Mouse (Mus musculus) CD4-positive helper T cell, adult 2 months (primary cell): ENCODE data around the gene Scrn3.
A peak's percentile ranks its signal among the peaks of the same experiment; 100 is the strongest.

Source experiments
- DNase-seq: peaks from one replicate; pipeline ENCODE4 v3.0.0-alpha.2; 2012; ENCODE audit warnings: low read depth, missing footprints, low spot score

Scrn3 gene

DNA sequence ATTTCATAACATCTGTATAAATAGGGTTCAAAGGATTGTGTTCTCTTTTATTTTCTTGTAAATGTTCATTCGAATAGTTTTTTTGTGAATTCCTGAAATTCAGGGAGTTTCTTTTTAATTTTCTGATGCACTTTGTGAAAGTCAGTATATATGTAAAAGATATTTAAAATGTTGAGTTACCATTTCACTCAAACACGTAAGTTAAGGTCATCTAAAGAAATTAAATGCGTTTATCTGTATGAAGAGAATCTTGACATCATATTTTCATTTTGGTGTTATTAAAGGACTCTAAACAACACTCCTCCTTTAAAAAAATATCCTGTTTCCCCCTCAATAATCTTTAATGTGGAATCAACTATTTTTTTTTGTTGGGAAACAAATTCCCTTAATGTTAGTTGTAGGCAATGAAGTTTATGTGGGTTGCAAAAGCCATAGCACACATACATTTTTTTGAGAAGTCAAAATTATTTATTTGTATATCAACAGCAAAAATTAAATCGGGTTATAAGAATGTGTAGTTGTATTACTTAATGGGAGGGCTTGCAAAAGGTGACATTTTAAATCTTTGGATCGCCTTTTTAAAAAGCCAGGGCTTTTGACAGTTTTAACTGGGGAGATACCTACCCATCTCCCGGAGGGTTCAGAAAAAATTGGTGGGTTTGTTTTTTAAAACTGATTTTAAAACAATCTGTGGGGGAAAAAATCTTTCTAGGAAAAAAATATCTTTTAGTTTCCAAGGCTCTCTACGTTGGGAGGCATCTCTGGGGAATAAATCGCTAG lies 37.0 kb upstream of the Scrn3 start:
- DNase-seq: peak; percentile 11

DNA sequence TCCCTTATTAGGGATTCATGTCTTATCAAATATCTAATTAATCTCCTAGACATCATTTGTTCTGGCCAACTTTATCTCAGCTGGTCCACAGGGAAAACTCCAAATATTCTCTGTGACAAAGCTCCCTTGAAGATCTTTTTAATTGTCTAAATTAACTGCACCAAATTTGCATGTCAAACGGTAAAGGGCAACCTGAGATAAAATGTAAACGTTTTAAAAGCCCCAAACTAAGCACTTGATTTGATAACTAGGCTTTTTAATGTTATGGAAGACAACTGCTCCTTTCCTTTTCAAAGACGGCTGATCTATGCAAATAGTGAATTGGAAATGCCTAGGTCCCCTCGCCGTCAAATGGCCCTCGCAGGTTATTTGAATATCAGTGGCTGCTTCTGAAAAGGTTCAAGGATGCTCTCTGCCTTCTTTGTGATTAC lies 36.2 kb upstream of the Scrn3 start:
- no peak for DNase-seq

DNA sequence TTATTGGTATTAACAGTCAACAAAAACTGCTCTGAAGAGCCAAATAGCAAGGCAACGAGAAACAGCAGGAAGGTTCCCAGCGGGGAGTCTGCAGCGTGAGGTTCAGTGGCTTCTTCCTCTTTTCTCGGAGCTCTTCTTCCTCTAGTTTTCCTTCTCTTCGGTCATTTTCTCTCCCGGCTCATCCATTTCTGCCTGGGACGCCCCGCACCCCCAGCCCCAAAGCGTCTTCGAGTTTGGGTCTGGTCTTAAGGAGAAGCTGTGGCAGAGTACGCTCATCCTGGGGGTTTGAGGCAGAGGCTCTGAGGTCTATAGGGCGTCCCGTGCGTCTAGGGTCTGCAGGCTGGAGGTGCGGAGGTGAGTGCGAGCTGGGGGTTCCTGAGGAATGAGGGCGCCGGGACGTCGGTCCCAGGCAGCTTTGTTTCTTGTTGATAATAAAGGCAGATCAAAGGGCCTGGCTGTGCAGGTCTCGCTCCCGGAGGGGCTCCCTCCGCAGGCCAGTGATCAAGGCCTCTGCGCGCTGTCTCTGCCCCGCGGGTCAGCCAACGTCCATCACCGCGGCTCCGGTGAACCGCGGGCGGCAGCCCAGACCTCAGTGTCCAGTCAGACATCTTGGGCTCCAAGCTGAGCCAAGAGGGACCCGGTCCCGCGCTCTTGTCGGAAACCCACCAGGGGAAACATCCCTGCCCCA lies 35.2 kb upstream of the Scrn3 start:
- DNase-seq: peak; percentile 15

DNA sequence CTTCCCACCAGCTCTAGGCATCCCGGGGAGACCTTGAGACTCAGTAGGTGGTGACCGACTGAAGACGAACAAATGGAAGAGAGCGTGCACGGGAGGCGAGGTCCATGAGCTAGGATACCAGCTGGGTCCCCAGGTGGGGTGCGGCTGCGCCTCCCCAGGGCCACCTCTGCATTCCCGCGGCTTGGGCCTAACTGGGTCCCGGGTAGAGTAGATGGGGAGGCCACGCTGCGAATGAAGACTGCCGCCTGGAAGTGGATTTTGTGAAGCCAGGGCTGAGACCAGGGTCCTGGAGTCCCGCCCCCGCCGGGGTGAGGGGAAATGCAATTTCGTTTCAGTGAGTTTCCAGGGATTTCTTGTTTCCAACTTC lies 34.7 kb upstream of the Scrn3 start:
- DNase-seq: peak; percentile 18

DNA sequence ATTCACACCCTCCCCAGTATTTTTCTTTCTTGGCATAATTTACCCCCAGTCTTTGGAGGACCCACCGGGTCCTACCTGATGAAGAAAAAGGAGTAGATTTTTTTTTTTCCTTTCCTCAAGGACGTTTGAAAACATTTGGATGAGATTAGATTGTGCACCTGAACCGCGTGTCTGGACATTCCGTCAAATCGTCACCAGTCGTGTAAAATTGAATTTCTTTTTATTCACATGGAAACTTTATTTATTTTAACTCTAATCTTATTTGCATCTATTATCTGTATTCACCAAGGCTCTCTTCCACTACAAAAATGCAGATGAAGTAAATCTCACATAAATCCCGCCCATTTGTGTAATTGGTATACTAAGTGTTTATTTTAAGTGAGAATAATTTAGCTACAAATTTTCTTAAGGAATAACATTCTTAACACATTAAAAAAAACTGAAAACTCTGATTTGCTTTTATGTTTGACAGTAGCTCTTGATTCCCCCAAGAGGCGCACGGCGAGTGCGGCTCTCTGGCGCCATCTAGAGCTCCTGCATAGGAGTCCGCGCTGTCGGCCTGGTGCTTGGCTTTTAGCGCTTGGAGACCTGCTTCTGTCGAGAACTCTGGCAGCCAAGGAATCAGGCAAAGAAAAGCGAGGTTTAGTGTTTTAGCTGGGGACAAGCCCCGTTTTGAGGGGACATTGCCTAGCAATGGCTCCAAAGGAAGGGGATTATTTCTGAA lies 34.1 kb upstream of the Scrn3 start:
- DNase-seq: peak; percentile 87

DNA sequence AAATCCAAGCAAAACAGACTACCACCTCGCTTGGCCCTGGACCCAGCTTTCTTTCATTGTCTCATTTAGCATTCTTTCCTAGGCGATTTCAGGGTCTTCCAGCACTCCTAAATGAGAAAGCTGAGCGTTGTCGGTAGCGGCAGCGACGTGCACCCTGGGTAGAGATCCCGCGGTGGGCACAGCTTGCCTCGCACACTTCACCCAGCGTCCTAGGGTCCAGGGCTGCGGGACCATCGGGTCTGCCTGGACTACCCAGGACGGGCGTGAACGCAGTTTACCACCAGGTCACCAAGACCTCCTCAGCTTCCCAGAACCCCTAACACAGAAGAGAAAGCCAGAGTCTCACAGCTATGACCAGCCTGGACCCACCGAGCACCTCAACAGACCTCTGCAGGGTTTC lies 33.5 kb upstream of the Scrn3 start:
- DNase-seq: no peak

DNA sequence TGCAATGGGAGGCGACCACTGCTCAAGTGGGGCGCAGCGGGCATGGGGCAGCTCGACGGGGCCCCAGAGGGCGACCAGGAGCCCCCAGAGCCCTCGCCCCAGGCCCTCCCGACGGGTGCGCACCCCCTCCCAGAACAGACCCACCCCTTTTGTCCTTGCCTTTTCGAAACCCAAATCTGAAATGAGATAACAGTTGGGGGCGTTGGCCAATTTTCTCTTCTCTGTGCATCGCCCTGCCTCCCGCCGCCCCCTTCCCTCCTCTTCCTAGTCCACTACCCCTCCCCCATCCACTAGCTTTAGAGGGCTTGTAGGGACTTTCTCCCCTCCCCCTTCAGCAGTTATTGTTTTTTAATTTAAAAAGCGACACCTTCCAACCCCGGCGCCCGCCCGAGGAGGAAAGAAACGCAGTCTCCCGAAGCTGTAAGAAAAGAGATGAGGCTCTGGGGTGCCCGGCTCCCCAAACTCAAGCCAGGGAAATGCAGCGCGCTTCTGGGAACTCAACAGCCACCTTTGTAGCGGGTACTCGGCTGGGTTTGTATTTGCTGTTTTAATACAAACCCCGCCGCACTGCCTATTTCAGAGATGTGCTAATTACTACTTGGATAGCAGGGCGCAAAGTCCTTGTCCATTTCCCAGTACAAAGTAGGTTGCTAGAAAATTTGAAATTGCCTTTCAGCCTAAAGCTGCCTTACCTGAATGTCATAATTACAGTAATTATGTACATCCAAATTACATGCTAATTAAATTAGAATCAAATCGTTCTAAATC lies 32.9 kb upstream of the Scrn3 start:
- DNase-seq: peak; percentile 10

DNA sequence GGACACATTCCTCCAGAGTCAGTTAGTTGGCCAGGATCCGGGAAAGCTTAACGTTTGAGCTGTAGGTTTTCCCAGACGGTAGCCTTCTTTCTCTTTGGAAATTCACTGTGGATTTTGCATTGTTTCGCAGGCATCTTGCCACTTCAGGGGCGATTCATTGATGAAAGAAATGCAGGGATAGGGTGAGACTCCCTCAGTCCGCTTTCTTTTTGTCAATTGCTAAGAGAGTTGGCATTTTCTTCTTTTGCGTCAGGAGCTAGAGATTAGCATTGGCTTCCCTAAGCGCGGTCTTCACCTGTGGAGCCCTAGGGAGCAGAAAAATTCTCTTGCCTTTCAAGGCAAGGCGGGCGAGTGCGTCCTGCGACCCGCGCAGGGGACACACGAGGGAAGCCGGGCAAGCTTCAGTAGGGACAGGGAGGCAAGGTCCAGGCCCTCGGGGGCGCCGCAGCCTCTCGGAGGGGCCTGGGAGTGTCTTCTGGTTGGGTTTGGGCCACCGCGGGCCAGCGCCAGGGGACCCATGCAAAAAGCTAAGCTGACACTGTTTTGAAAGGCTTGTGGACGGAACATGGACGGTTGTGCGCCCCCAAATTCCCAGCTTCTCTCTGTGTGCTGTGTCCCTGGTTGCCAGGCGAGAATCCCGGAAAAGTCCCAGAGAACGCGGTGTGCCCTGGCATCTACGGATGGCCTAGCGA lies 31.9 kb upstream of the Scrn3 start:
- DNase-seq: peak; percentile 16

DNA sequence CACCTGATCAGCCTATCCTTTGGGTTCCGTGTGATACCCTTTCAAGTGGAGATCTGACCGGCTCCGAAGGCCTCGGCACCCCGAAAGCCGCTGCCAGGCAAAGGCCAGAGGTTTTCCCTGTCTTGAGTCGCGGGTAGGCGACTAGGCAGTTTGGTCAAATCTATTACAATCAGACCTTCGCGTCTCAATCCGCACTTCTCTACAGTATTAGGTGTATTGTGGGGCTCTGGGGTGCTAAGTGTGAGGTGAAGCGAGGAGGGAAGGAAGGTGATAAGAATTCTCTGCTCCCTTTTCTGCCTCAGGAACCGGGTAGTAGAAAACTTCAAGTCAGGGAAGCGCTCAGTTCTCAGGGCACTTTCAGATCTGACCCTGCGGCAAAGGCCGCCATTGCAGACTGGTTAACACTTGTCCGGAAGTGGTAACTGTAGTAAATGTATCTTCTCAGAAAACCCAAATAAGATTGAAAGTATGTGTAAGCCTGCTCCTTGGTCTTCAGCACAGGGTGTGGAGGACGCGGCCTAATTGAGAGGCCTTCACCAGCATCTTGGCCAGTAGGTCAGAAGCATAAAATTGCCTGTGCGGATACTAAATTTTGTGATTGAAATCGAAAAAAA lies 31.2 kb upstream of the Scrn3 start:
- DNase-seq: peak; percentile 23

DNA sequence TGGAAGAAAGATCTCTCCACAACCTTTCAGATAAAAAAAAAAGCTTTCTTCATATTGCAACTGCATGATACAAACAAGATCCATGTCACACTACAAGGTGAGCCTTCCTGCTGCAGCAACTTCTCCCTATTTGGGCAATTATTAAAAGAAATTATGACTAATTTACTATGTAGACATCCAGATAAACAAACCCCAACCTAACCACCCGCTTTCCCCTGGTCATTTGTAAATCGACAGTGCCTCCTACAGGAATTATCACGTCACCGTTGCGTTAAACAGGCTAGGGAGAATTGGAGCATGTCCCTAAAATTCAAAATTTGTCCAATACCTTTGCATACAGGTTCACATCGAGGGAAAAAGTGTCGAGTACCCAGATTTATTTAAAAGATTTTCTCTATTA lies 30.7 kb upstream of the Scrn3 start:
- no peak for DNase-seq

DNA sequence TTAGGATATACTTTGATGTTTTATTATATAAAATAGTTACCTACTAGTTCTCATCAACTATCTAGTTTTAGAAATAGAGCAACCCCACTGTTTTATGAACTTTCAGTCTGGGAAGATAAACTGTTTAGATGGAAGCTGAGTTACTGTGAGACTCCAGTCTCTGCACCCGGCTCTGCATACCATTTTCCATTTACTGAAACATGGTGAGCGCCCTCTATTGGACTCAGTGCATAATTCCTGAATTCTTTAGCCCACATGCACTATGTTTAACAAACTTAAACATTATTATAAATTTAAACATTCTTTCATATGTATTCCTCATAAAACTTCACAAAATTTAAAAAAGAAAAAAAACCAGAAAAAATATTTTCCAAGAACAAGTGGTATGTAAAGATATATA lies 26.8 kb upstream of the Scrn3 start:
- DNase-seq: peak; percentile 37

DNA sequence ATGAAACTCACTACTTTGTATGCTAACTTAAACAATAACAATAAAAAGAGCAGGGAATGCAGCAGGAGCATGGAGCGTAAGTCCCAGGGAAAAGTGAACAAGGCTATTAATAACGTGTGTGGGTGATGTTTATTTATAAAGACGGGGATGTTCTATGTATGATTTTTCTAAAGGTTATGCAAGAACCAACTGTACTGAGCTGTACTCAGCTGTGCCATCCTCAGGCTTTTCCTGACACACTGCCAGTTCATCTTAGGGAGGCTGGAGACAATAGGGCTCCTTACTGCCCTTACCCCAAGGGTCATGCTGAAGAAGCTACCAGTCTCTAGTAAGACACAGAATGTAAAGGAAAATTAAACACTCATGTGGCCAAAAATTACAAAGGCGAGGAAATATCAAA lies 21.3 kb upstream of the Scrn3 start:
- DNase-seq: no peak

DNA sequence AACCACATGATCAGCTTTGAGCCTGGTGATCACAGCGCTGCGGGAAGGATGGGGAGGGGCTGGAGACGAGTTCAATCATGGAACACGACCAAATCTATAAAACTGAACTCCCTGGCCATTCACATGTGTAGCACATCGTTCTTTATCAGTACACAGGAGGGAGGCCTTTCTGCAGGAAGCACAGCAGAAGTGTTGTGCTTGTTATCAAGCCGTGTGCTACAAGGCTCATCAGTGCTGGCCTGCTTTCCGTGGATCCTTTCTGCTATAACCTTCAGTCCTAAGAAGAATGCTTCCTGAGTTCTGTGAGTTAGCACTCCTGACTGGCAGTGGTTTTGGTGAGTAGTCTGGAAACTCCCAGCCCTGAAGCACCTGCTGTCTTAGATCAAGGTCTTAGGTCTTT lies 17.4 kb upstream of the Scrn3 start:
- no peak for DNase-seq

DNA sequence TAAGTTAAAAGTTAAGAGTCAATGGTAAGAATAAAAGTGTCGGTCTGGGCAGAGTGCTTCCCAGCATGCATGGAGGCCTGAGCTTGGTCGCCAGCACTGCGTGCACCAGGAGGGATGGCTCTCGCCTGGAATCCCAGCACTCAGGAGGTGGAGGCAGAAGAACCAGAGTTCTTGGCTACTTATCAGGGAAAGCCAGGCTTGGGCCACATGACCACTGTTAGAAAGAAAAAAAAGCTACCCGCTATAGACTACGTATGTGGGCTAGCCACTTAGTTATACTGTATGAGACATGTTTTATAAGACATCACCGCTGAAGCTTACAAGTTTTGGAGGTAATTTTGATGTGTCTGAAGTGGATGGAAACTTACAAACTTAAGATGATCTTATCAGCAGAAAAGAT lies 14.2 kb upstream of the Scrn3 start:
- peak; percentile 15 for DNase-seq

DNA sequence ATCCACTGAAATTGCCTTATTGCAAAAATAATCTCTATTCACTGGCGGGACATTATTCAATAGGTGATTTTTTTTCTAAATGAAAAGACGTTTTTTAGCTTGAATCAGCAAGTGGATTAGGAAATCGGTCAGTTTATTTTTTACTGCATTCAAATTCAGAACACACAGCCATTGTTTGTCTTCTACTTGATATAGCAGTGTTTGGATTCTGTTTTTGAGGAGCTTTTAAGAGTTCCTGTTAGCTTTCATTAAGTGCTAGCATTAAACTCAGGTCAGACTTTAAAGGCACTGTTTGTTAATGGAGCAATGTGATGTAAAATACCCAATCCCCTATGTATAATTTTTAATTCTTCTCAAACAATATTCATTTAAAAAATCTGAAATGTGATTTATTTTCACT lies 13.6 kb upstream of the Scrn3 start:
- no peak for DNase-seq

DNA sequence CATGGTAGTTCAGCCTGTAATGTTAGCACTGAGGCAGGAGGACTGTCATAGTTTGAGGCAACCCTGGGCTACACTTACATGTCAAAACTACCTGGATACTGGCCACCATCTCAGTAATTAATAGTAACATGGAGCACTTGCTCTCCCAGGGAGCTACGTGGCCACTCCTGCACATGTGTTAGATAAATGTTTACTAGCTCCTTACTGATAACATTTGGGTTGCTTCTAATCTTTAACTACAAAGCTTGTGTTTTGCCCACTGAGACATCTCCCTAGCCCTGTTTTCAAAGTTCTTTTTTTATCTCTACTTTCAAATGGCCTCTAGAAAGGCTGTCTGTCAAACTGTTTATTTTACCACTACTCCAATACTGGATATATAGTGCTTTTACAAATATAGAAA lies 10.4 kb upstream of the Scrn3 start:
- DNase-seq: no peak

DNA sequence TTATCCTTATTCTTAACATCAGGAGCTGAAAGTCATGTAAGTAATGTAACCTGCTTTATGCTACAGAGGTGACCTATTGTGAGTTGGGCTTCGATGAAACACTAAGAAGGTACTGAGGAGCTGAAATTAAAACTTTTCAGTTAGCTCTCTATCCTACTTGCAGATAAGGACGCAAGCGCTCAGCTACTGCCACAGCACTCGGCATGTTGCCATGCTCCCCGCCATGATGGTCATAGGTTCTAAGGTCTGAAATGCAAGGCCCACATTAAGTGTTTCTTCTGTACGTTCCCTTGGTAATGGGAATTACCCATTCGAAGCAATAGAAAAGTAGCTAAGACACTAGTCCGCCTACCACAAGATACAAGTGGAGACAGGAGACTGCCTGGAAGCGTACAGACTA lies 9.7 kb upstream of the Scrn3 start:
- DNase-seq: no peak

DNA sequence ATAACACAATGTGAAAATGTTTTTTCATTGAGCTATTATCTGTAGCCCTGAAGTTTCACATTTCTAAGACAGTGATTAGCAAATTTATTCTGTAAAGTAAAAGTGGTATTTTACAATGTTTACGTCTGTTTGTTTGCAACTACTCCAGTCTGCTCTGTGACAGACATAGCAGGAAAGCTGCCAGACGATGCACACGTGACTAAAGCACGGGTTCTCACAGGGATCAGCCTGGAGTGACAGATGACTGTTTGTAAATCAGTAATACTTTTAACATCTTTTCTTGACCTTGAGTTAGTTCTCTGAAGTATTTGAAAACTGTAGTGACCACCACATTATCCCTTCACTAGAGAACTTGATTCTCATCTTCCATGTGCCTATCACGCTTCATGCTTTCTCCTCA lies 7.9 kb upstream of the Scrn3 start:
- no peak for DNase-seq

DNA sequence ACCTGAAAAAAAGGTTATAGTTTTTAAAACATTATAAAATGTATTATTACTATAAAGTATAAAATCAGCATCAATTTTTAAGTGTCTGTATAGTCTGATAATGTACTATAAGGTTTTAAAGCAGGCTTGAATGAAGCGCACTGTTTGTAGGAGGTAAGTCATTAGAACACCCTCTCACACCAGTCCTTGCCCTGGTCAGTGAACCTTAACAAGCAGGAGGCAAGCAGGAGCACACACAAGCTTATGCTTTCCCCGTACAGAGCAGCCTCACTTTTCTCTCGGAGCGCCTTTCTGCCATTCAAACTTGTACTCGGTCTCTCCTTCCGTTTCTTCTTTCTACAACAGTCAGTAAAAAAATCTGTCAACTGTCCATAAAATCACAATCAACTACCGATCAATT lies 6.4 kb upstream of the Scrn3 start:
- no peak for DNase-seq

DNA sequence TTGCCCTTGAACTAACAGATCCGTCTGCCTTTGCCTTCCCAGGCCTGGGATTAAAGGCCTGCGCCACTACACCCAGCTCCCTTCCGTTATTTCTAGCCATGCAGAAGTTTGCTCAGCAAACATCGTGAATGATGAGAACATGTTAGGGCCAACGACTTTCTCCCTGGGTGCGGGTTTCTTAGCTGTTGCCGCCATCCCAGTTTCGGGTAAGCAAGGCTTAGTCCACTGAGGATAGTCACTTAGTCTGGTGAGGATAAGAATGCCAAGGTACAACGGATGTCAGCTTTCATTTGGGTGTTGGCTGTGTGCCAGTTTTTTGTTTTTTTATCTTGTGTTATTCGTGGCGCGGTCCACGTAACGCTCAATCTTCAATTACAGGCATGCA lies 708 bp downstream of the Scrn3 start:
- peak; percentile 75 for DNase-seq

DNA sequence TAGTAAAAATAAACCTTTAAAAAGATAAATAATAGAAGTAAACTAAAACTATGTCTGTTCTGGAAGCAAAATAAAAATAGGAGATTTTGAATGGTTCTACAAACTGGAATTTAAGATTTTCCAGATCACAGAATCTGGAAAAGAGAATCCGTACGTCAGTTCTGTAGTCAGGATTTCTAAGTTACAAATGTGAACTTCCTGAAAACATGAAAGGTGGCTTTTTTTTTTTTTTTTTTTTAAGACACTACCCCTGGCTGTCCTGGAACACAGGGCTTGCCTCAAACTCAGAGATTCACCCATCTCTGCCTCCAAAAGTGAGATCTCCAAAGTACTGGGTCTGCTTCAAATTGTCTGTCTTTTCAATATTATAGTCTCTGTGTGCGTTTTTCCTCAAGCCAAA lies 1.9 kb downstream of the Scrn3 start:
- DNase-seq: no peak
